Mouse (Mus musculus) frontal cortex, postnatal 14 days (tissue): ENCODE data around the gene Lgi1.

Source experiments
- DNase-seq, 2 experiments: peaks; one replicate each; pipeline ENCODE4 v3.0.0; 2022; ENCODE audit warnings: low spot score in 2 of 2

The Lgi1 gene

GRCm38 (mm10) chr19:38261351-38261750 lies 3.0 kb upstream of the Lgi1 start:
- no peak for DNase-seq

GRCm38 (mm10) chr19:38263829-38264504 lies 369 bp upstream of the Lgi1 start:
- DNase-seq, result peak; percentile 72 to 77

DNA sequence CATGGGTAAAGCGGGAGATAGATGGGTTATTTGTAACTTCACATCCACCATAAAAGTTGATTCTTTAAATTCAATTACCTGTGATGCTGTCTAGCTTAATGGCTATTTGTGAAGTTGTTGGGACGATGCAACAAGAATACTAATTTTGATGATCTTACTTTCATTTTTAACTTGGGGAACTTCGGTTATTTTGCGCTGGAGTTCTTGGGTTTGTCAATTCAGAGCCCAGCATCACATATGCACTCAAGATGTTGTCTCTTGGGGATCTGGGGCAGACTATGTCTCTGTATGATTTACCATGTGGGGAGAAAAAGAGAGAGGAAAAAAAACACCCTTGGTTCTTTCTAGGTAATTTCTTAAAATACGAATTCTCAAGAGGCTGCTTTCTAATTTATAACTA lies 1.4 kb downstream of the Lgi1 start:
- no peak for DNase-seq

DNA sequence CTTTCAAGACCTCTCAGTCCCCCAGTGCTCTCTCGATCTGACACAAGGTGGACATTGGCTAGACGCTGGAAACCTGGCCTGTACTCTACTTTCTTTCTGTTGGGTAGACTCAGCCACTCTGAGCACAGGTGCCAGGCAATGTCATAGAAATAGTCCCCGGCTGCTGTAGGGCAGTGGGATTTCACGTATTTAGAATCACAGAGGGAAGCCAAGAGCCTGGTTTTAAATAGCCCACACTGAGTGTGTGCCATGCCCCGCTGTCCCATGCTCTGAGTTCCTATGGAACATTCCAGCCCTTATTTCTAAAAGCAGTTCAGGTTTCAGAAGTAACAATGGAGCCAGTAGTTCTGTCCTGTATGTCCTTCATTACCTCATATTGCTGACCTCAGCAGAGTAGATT lies 3.1 kb downstream of the Lgi1 start:
- no peak for DNase-seq

- DNase-seq, result no peak
Measured at GRCm38 (mm10) chr19:38271071-38271470, 6.7 kb downstream of the Lgi1 start.

DNA sequence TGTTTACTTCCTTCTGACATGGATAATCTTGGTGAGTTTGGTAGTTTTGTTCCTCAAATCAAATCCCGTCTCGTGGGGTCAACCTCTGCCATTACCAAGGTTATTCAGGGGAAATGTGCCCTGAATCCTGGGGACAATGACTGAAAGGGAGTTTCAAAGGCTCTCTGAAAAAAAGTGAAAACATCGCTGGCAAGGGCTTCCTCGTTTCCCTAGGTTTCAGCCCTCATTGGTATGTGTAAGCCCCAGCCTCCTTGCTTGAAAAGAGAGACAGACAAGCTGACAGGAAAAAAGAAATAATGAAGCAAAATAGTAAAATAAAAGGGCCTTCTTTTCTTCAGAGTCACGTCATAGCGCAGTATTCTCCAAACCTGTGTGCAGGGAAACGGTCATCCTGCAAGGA lies 9.5 kb downstream of the Lgi1 start:
- no peak for DNase-seq

DNA sequence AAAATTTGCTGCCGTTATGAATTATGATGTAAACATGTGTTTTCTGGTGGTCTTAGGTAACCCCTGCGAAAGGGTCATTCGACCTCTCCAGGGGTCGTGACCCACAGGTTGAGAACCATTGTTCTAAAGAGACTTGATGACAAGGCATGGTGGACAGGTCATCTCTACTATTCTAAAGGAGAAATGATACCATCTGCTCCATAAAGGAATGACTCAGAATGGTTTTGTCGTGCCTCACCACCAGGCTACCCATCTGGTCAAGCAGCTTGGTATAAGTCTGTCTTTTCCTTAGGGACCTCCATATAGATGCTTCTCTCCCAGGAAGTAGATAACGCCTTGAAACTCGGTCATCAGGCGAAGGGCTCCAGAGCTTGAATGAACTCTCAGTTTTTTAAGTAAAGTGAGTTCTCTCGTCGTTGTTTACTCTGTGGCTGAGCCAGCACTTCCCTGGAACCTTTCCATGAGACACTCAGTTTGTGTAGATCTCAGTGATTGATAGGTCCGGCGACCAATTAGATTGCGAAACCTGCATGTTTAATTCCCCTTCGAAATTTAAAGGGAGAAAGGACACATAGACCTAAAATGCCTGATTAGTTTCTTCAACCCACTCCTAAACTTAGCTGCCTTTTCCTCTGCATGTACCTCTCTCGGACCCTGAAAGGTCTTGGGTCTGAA lies 10.5 kb downstream of the Lgi1 start:
- no peak for DNase-seq

DNA sequence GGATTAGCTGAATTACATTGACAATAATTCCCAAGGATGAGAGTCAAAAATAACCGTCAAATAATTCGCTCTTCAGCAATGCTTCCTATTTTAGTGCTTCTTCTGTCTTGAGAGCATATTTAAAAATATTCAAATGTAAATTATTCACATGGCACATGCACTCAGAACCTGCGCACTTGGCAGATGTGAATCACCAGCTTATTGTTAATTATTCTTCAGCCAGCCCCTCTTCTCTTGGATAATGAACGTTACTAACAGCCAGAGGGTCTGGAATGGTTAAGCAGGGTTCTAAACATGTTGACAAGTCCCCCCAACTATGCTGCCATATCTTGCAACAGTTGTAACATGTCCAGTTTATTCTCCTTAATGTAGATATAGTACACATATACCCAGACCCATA lies 11.9 kb downstream of the Lgi1 start:
- no peak for DNase-seq

DNA sequence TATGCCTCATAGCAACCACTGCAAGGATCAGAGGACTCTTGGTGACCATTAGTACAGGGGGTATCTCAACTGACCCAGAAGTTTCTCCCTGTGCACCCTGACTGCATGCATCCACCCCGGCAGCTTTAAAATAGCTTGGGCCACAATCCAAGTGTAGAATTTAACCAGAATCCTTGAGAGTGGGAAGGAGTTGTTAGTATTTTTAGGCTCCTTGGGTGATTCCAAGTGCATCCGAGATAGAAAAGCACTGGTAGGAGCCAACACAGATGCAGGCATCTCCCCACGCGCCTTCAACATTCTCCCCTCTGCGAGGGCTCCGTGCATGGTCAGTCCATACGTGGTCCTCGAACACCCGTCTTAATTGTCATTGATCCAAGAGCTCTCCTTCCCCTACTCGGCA lies 15.9 kb downstream of the Lgi1 start:
- DNase-seq, result no peak

- no peak for DNase-seq
Measured at GRCm38 (mm10) chr19:38282407-38282806, 18.1 kb downstream of the Lgi1 start.

DNA sequence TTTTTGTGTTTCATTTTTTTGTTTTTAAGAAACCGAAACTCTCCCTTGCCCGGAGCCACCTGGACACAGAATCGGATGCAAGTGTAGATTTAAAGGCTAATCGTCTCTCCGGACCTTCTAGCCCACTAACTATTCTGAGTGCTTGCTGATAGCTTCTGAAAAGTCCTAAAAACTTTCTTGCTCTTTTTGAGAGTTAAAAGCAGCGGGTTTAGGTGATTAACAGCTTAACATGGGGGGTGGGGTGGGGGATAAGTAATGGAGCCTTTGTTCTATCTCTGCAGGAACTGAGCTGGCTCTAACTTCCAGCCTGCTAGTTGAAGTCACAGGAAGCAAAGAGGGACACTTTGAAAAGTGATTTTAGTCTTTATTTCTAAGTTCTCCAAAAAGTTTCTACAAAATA lies 24.2 kb downstream of the Lgi1 start:
- no peak for DNase-seq

DNA sequence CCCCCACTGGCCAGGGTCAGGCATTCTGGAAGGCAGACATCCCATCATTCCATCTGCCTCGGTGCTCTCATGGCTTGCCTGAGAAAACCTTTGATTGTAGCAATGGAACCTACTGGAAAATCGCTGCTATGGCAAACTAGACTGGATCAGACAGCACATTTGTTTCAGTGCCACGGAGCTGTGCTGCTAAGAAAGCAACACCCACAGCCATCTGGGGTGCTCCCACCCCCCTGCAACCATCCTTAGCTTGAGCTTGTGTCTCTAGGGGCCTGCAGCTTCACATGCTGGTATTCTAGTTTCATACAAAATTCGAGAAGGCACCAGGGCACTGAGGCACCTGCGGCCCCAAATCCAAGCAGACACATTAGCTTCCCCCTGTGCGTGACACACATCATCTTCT lies 27.1 kb downstream of the Lgi1 start:
- DNase-seq, result peak; percentile 48 to 49

DNA sequence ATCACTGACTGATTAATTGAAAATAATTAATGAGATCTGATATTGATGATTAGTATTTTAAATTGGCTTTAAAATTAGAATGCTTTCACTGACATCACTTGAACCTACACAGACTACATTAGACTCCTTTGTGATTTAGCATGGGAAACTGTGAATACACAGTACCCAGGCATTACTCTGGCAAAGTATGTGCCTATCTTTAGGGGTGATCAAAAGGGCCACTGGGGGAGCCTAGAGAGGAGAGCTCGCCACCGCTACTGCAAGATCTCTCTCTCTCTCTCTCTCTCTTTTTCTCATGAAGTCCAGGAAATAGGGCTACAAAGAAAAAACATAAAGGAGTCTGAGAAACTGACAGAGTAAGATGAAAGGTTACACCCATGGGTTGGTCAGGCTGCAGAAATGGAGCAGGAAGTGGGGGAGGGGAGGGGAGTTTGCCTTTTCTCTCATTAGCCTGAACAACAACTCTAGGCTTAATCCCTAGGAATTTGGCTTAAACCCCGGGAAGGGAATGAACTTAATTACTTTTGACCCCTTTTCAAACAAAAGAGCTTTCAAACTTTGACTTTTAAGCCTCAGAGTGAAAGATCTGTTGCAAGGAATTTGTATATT lies 33.8 kb downstream of the Lgi1 start:
- DNase-seq, result no peak

DNA sequence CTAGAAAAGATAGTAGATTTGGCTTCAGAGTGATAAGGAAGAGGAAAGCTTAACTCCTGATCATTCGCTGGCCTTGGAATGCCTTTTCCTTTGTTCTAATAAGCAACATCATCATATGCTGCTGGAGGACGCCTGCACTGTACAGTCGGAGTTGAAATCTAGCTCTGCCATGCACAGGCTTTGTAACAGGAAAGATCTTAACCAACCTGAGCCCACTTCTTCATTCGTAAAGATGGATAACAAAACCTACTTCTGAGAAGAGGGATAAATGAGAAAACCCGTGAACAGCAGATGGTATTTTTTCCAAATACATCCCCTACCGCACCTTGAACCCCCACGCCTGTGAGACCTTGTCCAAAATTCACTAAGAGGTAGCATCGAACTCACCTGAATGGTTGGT lies 43.8 kb downstream of the Lgi1 start:
- no peak for DNase-seq

DNA sequence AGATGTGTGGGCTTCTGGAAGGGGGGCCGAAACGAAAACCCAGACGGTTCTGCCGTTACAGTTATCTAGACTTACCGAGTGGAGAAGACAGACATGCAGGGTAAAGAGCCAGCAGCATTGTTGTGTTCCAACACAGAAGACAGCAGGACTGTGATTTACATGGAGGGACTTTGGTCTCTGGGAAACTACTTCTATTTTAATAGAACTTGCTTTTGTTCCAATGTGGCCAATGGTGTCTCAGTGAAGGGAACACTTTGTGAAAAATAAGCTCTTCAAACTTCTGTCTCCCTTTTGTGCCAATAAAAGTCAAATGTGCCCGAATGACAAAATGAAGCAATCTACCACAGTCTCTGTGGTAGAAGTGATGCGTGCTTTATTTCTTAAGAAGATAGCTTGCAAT lies 50.8 kb downstream of the Lgi1 start:
- DNase-seq, result no peak

GRCm38 (mm10) chr19:38316602-38317313 lies 52.4 kb downstream of the Lgi1 start:
- no peak for DNase-seq

DNA sequence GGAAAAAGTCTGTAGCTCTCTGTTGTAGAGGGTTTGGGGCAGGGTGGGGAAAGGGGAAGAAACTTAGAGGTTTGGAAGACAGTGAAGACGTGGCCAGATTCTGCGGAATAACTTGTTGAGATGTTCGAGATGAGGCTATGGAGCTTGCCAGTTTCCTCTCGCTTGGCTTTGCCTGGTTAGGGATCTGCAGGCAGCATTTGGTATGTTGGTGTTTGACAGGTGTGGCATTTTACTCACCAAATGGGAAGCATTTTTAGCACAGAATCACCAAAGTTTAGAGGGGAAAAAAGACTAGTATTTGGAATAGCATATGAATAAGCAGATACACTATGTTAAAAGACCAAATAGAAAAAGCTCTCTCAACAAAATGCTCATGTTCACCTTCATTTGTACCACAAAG lies 54.0 kb downstream of the Lgi1 start:
- no peak for DNase-seq

GRCm38 (mm10) chr19:38319168-38319567 lies 54.8 kb downstream of the Lgi1 start:
- no peak for DNase-seq

GRCm38 (mm10) chr19:38320651-38321188 lies 56.4 kb downstream of the Lgi1 start:
- no peak for DNase-seq

- no peak for DNase-seq
Measured at GRCm38 (mm10) chr19:38323726-38324125, 59.4 kb downstream of the Lgi1 start.

- DNase-seq, result peak in 1 of 2 experiments; percentile 14
Measured at GRCm38 (mm10) chr19:38324147-38325028, 60.1 kb downstream of the Lgi1 start.
